Mouse (Mus musculus) myocyte (in vitro differentiated cells): ENCODE measurements at regions not wholly inside any gene's neighbourhood (a gene's known extent, or its start where the extent isn't known, plus 50 kb on each side); places are given as distances from the start of the nearest gene placed in this dataset.

Experiments
- H3K27me3 ChIP-seq: one replicate; pipeline ENCODE4 v1.6.1; 2011; ENCODE audit not compliant: control insufficient read depth, insufficient read depth, insufficient read length
- H3K36me3 ChIP-seq: one replicate; pipeline ENCODE4 v1.6.1; 2011; ENCODE audit not compliant: control insufficient read depth, insufficient read depth
- H3K4me2 ChIP-seq: one replicate; pipeline ENCODE4 v1.6.1; 2011; ENCODE audit warnings: low read depth, control low read depth
- H3K4me3 ChIP-seq: one replicate; pipeline ENCODE4 v1.5.1; 2011; ENCODE audit warnings: mild to moderate bottlenecking, control low read depth, moderate library complexity
- H3K79me2 ChIP-seq: one replicate; pipeline ENCODE4 v1.6.1; 2011; ENCODE audit not compliant: control insufficient read depth, insufficient read depth
- H3ac ChIP-seq: one replicate; pipeline ENCODE4 v1.6.1; 2011; ENCODE audit not compliant: control insufficient read depth, insufficient read length
- MAX ChIP-seq: IDR thresholded peaks from one replicate; pipeline ENCODE4 v1.6.1; 2011; ENCODE audit warnings: low read depth, mild to moderate bottlenecking, control low read depth
- MYOD1 ChIP-seq, 3 experiments: IDR thresholded peaks; one replicate each; pipeline ENCODE4 v1.6.1; 2011; ENCODE audit warnings: control low read depth in 2 of 3, low read depth in 2 of 3, mild to moderate bottlenecking in 2 of 3, moderate library complexity in 1 of 3; ENCODE audit not compliant: insufficient read length in 2 of 3, control insufficient read depth in 1 of 3
- POLR2A ChIP-seq: IDR thresholded peaks from one replicate; pipeline ENCODE4 v1.6.1; 2011; ENCODE audit warnings: low read depth, mild to moderate bottlenecking, control low read depth, moderate library complexity; ENCODE audit not compliant: insufficient read length
- TCF3 ChIP-seq: IDR thresholded peaks from one replicate; pipeline ENCODE4 v1.6.1; 2011; ENCODE audit warnings: low read depth, control low read depth; ENCODE audit not compliant: insufficient read length
- USF1 ChIP-seq: IDR thresholded peaks from one replicate; pipeline ENCODE4 v1.6.1; 2011; ENCODE audit warnings: low read depth, mild to moderate bottlenecking, control low read depth, moderate library complexity

DNA sequence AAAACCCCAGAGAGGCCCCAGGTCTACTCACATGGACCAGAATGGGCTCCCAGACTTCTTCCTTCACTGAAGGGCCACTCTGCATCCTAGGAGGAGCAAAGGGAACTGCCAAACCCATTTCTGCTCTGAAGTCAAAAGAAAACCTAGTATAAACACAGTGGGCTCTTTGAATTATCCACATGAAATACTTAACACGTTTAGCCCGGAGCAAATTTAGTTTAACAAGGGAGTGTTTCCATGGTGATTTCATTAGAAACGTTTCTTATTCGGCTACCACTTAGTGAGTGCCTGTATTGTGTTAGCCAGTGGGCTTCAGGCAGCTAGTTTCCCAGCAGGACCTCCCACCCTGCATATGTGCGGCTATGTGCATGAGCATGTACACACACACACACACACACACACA, 69.4 kb downstream of the Thnsl2 start:
- H3K4me3 ChIP-seq, result no peak overlapping the region
- no peaks in the 10 kb centered on the region for H3K27me3 ChIP-seq
- TF ChIP-seq TCF3, result no peak
- no peak for TF ChIP-seq USF1
- no peak for TF ChIP-seq MYOD1 (IDR thresholded peaks at IDR 0.05; ENCODE audit: control insufficient read depth in 1 of 3, insufficient read length in 2 of 3, low read depth in 2 of 3)
- TF ChIP-seq POLR2A, result no peak
- TF ChIP-seq MAX, result no peak
- H3ac ChIP-seq, result no peak overlapping the region
- no peak overlapping the region for H3K4me2 ChIP-seq
- H3K79me2 ChIP-seq, result no peaks in the 10 kb centered on the region
- H3K36me3 ChIP-seq, result no peaks in the 10 kb centered on the region
